Mouse (Mus musculus) midbrain, embryonic 11.5 days (tissue): ENCODE measurements around the gene Cpsf2. TPM values are rescaled to one million over a fixed set of nuclear protein-coding genes. Genes with fewer than 3 reads are reported as not detected.
"Not testable (repeated sequence)": the region's sequence is repeated elsewhere in the genome, so short reads cannot be mapped to it uniquely, and the experiment has no call there.

Source experiments
- ATAC-seq: fragments of 200-750 bp; cut with Nextera tagmentation; 2 replicates; pipeline ENCODE4 v1.8.0; 2017; ENCODE audit warnings: moderate TSS enrichment, moderate library complexity; ENCODE audit not compliant: low FRiP score
- DNase-seq: peaks from one replicate; pipeline ENCODE4 v3.0.0; 2015; ENCODE audit warnings: low spot score; ENCODE audit errors: missing footprints
- H3K27ac ChIP-seq: fragments of 300-500 bp; sonication (generic); 2 replicates; pipeline ENCODE4 v1.5.1; 2014; ENCODE audit warnings: low read depth, low read length
- H3K27me3 ChIP-seq: fragments of 300-500 bp; sonication (generic); 2 replicates; pipeline ENCODE4 v1.6.1; 2014; ENCODE audit warnings: mild to moderate bottlenecking, low read length, moderate library complexity, mixed read lengths; ENCODE audit not compliant: control insufficient read depth, insufficient read depth
- H3K36me3 ChIP-seq: fragments of 300-500 bp; sonication (generic); 2 replicates; pipeline ENCODE4 v1.6.1; 2014; ENCODE audit warnings: mild to moderate bottlenecking, low read length, moderate library complexity, mixed read lengths; ENCODE audit not compliant: control insufficient read depth, insufficient read depth
- H3K4me1 ChIP-seq: fragments of 300-500 bp; sonication (generic); 2 replicates; pipeline ENCODE4 v1.6.1; 2014; ENCODE audit warnings: low read length; ENCODE audit not compliant: control insufficient read depth, insufficient read depth
- H3K4me2 ChIP-seq: fragments of 300-500 bp; sonication (generic); 2 replicates; pipeline ENCODE4 v1.6.1; 2014; ENCODE audit warnings: mild to moderate bottlenecking, moderate library complexity
- H3K4me3 ChIP-seq: fragments of 300-500 bp; sonication (generic); 2 replicates; pipeline ENCODE4 v1.5.1; 2014; ENCODE audit warnings: low read depth, low read length
- H3K9ac ChIP-seq: fragments of 300-500 bp; sonication (generic); 2 replicates; pipeline ENCODE4 v1.6.1; 2014; ENCODE audit warnings: low read length
- H3K9me3 ChIP-seq: fragments of 300-500 bp; sonication (generic); 2 replicates; pipeline ENCODE4 v1.6.1; 2016; ENCODE audit warnings: low read length; ENCODE audit not compliant: control insufficient read depth
- WGBS: fragments of 180-500 bp; shearing (Covaris S2); extraction: QIAGEN DNeasy Blood & Tissue Kit; methylation state at CpG from one replicate; pipeline ENCODE4 v1.1.7; 2014; 5-methylcytosine and 5-hydroxymethylcytosine counted together
- polyA plus RNA-seq: library from polyadenylated mRNA; unstranded; fragments of >200 nt; fragmentation: Nextera tagmentation; extraction: Ambion mirVana; gene quantifications from 2 replicates; pipeline ENCODE4 v1.2.1, GENCODE M21; 2014

Cpsf2 gene
- polyA plus RNA-seq = 45.4 and 49.9 TPM in 2 replicates

DNA sequence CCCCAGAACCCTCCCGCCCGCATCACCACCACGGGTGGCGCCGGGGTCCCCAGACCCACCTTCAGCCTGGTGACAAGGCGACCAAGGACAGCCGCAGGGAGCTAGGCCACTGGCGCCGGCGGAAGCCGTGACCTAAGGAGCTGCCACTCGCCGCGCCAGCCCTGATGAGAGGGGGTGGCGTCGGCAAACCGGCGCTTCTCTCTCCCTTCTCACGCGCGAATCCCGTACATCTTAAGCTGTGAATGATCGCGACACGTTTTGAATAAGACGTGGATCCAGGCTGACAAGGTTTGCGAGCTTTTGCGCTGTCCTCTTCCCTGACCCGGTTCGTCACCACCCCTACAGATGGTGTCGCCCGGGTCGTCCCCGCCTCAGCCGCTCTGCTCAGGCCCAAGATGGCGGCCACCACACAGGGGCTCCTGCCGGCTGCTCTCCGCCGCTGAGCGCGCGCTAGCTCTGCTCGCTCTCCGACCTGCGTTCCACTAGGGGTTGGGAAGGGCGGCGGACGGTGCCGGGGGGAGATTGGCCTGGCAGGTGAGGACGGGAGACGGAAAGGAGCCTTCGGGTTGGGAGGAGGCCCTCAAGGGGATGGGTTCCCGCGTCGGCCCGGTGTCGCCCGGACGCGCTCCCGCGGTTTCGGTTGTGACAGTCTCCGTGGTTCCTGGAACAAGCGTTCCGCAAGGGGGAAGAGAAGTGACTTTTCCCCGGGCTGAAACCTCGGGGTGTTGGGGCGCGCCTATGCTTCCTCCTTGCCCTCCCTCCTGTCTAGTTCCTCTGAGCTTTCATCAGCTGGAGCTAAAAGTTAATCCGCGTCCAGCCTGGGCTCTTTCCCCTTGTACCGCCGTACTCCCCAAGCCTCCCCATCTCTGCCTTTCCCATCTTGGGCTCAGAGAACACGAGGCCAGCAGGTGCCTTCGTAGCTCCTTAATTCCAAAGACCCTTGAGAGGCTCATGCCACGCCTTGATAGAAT, at the start of gene Cpsf2:
Gene Cpsf2 (plus strand): TSS at position 388 of the 971 bp plus-strand sequence.
- H3K9me3 ChIP-seq = no peaks in the 10 kb centered on the region
- DNase-seq = peak; percentile 99
- peak within 1 kb of the TSS; percentile 68 for H3K27ac ChIP-seq
- WGBS = under 1% methylated on average over 72 of the region's 77 CpGs
- H3K4me1 ChIP-seq = peaks cover 9% of the 10 kb centered on the region
- no peaks in the 10 kb centered on the region for H3K27me3 ChIP-seq
- peak; percentile 98 for ATAC-seq
- H3K4me2 ChIP-seq = peak within 1 kb of the TSS; percentile 77
- peak within 1 kb of the TSS; percentile 73 for H3K9ac ChIP-seq
- H3K4me3 ChIP-seq = peak within 1 kb of the TSS; percentile 89
- no peaks in the 10 kb centered on the region for H3K36me3 ChIP-seq

- H3K36me3 ChIP-seq = peaks cover 10% of the 10 kb centered on the region; the same call in 1 of the 2 replicates
- no peak overlapping the region for H3K4me3 ChIP-seq
- H3K27ac ChIP-seq = no peak overlapping the region
- H3K4me2 ChIP-seq = no peak overlapping the region
- no peak for DNase-seq
- no peak for ATAC-seq
- WGBS = 83% methylated on average over 1 of the region's 1 CpGs
- no peak overlapping the region for H3K9ac ChIP-seq
- no peaks in the 10 kb centered on the region for H3K27me3 ChIP-seq
- H3K9me3 ChIP-seq = no peaks in the 10 kb centered on the region
- H3K4me1 ChIP-seq = no peaks in the 10 kb centered on the region
Measured at GRCm38 (mm10) chr12:101928423-101928822, 47.4 kb upstream of the Cpsf2 start.

DNA sequence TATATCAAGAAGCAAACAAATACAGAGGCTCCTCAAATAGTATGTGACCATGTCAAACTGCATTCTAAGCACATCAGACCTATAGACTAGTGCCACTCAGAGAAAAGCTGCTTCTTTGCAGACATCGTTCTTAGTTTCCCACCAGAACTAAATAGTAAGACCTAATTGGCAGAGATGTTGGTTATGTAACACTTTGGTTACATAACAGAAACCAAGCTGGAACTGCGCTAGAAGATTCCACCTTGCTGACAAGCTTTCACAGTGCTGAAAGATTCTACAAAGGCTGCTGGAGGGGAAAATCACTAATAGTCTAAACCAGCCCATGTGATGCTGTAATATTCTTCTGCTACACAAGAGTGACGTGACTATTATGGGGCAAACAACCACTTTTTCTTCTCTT, 40.6 kb upstream of the Cpsf2 start:
- no peak overlapping the region for H3K27ac ChIP-seq
- DNase-seq (no peak), ATAC-seq (no peak)
- no peaks in the 10 kb centered on the region for H3K9me3 ChIP-seq
- no peak overlapping the region for H3K4me3 ChIP-seq
- H3K4me2 ChIP-seq = no peak overlapping the region
- H3K27me3 ChIP-seq = no peaks in the 10 kb centered on the region
- no peak overlapping the region for H3K9ac ChIP-seq
- WGBS = 95% methylated on average over 3 of the region's 3 CpGs
- H3K36me3 ChIP-seq = peaks cover 7% of the 10 kb centered on the region
- no peaks in the 10 kb centered on the region for H3K4me1 ChIP-seq

- no peak for ATAC-seq
- no peak for DNase-seq
- Histone ChIP-seq H3K9me3 (no peaks in the 10 kb centered on the region), H3K9ac (no peak overlapping the region), H3K4me1 (no peaks in the 10 kb centered on the region), H3K27ac (no peak overlapping the region), H3K4me2 (no peak overlapping the region), H3K4me3 (no peak overlapping the region), H3K27me3 (no peaks in the 10 kb centered on the region), H3K36me3 (peaks cover 17% of the 10 kb centered on the region)
- WGBS = 86% methylated on average over 7 of the region's 7 CpGs
Measured at GRCm38 (mm10) chr12:101937572-101937971, 38.2 kb upstream of the Cpsf2 start.

- no peak overlapping the region for H3K4me2 ChIP-seq
- H3K27me3 ChIP-seq = no peaks in the 10 kb centered on the region
- 90% methylated on average over 8 of the region's 8 CpGs for WGBS
- no peak for ATAC-seq
- no peaks in the 10 kb centered on the region for H3K4me1 ChIP-seq
- no peak for DNase-seq
- no peak overlapping the region for H3K9ac ChIP-seq
- H3K36me3 ChIP-seq = peaks cover 6% of the 10 kb centered on the region
- H3K27ac ChIP-seq = no peak overlapping the region
- H3K4me3 ChIP-seq = no peak overlapping the region
- no peaks in the 10 kb centered on the region for H3K9me3 ChIP-seq
Measured at GRCm38 (mm10) chr12:101947986-101948385, 27.8 kb upstream of the Cpsf2 start.

- ATAC-seq = no peak
- WGBS = 83% methylated on average over 4 of the region's 4 CpGs
- Histone ChIP-seq H3K9me3 (no peaks in the 10 kb centered on the region), H3K36me3 (peaks cover 6% of the 10 kb centered on the region), H3K4me1 (no peaks in the 10 kb centered on the region), H3K27me3 (no peaks in the 10 kb centered on the region), H3K4me3 (no peak overlapping the region), H3K4me2 (no peak overlapping the region), H3K27ac (no peak overlapping the region), H3K9ac (no peak overlapping the region)
- no peak for DNase-seq
Measured at GRCm38 (mm10) chr12:101948801-101949200, 27.0 kb upstream of the Cpsf2 start.

DNA sequence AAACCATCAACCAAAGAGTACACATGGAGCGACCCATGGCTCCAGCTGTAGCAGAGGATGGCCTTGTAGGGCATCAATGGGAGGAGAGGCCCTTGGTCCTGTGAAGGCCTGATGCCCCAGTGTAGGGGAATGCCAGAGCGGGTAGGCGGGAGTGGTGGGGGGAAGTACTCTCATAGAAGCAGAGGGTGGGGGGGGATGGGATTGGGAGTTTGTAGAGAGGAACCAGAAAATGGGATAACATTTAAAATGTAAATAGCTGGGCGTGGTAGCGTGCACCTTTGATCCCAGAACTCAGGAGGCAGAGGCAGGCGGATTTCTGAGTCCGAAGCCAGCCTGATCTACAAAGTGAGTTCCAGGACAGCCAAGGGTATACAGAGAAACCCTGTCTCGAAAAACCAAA, 20.0 kb upstream of the Cpsf2 start:
- 97% methylated on average over 8 of the region's 8 CpGs for WGBS
- H3K36me3 ChIP-seq, ATAC-seq, DNase-seq, H3K4me3 ChIP-seq, H3K4me1 ChIP-seq, H3K4me2 ChIP-seq, H3K9me3 ChIP-seq, H3K27ac ChIP-seq, H3K27me3 ChIP-seq, H3K9ac ChIP-seq: not testable (repeated sequence)

DNA sequence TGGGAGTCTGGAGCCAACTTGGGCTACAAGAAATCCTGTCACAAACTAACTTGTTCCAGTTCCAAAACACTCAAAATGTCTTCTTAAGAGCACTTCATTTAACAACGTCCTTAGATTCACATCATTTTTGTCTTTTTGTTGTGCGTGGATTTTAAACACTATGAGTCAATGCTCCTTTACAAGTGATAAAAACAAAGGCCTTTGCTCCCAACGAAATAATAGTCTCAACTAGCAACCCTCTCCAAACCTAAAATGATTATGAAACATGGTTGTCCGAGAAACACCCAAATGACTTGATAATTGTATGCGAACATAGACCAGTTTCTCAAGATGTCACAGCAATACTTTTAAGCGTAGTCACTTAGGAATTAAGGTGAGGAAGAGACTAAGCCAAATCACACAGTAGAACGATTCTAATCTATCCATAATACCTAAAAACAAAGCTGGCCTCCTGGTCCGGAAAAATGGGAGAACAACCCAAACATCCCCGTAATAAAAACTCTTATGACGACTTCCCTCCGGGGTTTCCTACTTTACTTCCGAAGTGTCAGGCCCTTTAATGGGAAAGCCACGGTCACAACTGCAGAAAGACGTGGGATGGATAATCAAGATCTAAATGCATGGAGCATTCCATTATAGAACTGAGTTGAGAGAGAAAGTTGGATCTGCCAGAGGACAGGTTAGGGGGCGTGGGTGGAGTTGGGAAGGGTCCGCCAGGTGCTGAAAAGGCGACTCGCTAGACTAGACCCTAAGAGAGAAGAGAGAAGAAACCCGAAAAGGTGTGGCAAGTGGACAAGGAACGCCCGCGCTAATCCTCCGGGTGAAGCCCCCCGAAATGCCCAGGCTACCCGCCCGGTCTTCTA, 18.5 kb upstream of the Cpsf2 start:
- Histone ChIP-seq H3K4me3 (peak overlapping the region; percentile 85), H3K36me3 (no peaks in the 10 kb centered on the region), H3K4me2 (peak overlapping the region; percentile 60), H3K27ac (no peak overlapping the region), H3K4me1 (peaks cover 6% of the 10 kb centered on the region; the same call in 1 of the 2 replicates), H3K27me3 (no peaks in the 10 kb centered on the region), H3K9ac (peak overlapping the region; percentile 92), H3K9me3 (no peaks in the 10 kb centered on the region)
- 14% methylated on average over 26 of the region's 26 CpGs for WGBS
- ATAC-seq (no peak), DNase-seq (peak; percentile 84)
